ENCODE assay signal across 9 mouse cellular contexts in the genomic region with DNA sequence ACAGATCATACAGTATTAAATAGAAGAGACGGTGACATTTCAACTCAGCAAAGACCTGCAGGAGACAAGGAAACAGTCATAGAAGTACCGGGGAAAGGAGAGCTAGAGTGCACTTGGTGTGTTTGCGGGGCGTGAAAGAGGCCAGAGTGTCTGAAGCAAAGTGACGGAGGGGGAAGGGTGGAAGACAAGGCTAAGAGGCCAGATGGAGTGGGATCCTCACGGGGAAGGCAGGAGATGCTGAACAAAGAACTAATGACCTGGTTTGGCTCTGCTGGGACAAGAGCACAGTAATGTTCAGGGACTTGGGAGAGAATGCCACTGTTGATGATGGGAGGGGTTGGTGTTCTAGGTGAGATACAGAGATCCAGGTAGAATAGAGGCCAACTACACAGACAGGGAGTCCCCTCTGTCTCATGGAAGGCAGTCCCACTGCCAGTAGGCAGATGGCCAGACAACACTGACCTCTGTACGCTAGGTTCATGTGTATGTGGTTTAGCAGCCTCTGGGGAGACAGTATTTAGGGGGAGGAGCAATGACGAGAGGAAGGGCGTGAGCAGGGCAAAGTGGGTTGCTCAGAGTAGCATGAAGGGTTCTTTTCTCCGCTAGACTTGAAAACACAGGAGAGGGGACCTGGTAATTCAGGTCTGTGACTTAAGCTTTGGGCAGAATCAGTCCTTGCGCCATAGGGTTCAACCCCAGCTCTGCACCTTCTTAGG. TPM values are rescaled to one million over a fixed set of nuclear protein-coding genes. Genes with fewer than 3 reads are reported as not detected.
A peak's percentile ranks its signal among the peaks of the same experiment; 100 is the strongest.
DNase-seq lines count a peak whose midpoint lies in the region; ATAC-seq and TF ChIP-seq lines count a peak whose summit lies in the region.
"Had no signal": no experiment of that assay in that cellular context is flagged by ENCODE, and none has a peak within 500 bp of the region (broad histone marks: within the 10 kb centered on the region; RNA-seq: fewer than 3 reads in every experiment).

No protein-coding gene starts in this region.

- no peaks in the 10 kb centered on the region for H3K9me3 ChIP-seq in embryonic facial prominence, embryonic 10.5 days
- H3K9me3 ChIP-seq in liver, embryonic 13.5 days (replicated peaks) = no peaks in the 10 kb centered on the region
- no peaks in the 10 kb centered on the region for H3K9me3 ChIP-seq in neural tube, embryonic 15.5 days (replicated peaks)

- WGBS in kidney, adult 2 months = 68% methylated on average over 11 of the region's 11 CpGs
- WGBS in embryonic facial prominence, embryonic 10.5 days = 60% methylated on average over 11 of the region's 11 CpGs
- 56% methylated on average over 11 of the region's 11 CpGs for WGBS in liver, embryonic 13.5 days (ENCODE audit: insufficient replicate concordance)
- WGBS in neural tube, embryonic 15.5 days = 71% methylated on average over 11 of the region's 11 CpGs

- ATAC-seq in liver, embryonic 13.5 days (ENCODE audit: low read depth) = peak; percentile 51
- ATAC-seq in neural tube, embryonic 15.5 days (ENCODE audit: low FRiP score) = no peak

- peak overlapping the region; percentile 30 for H3K9ac ChIP-seq in liver, embryonic 13.5 days
- H3K9ac ChIP-seq in neural tube, embryonic 15.5 days (replicated peaks) = no peak overlapping the region

- DNase-seq in kidney, adult 2 months = no peak
- DNase-seq in kidney, adult 8-10 months = no peak
- no peak for DNase-seq in embryonic facial prominence, embryonic 10.5 days (ENCODE audit: low spot score)
- DNase-seq in liver, embryonic 13.5 days = no peak
- DNase-seq in gastrocnemius, postnatal 14 days = no peak
- DNase-seq in cerebellum, adult 11 months = no peak
- no peak for DNase-seq in yolk sac, embryonic 10.5 days (ENCODE audit: low spot score)
- DNase-seq: right cerebral cortex, postnatal 25 days had no signal

- peaks cover 3% of the 10 kb centered on the region; the same call in 1 of the 2 replicates for H3K4me1 ChIP-seq in kidney, adult 2 months (ENCODE audit: control insufficient read depth, insufficient read depth, low read length)
- H3K4me1 ChIP-seq in embryonic facial prominence, embryonic 10.5 days = peaks cover 72% of the 10 kb centered on the region
- peaks cover 76% of the 10 kb centered on the region for H3K4me1 ChIP-seq in liver, embryonic 13.5 days (replicated peaks)
- H3K4me1 ChIP-seq in neural tube, embryonic 15.5 days = peaks cover 28% of the 10 kb centered on the region

- intact Hi-C loops in gastrocnemius, postnatal 14 days (cut with DNase I; ENCODE audit: low total_unique reads) = no loop called here

- H3K36me3 ChIP-seq in kidney, adult 2 months (ENCODE audit: control insufficient read depth, insufficient read depth, low read length) = no peaks in the 10 kb centered on the region
- H3K36me3 ChIP-seq in embryonic facial prominence, embryonic 10.5 days (replicated peaks) = no peaks in the 10 kb centered on the region
- peaks cover 16% of the 10 kb centered on the region for H3K36me3 ChIP-seq in liver, embryonic 13.5 days
- H3K36me3 ChIP-seq in neural tube, embryonic 15.5 days = peaks cover 25% of the 10 kb centered on the region

- H3K27me3 ChIP-seq in kidney, adult 2 months (replicated peaks; ENCODE audit: control insufficient read depth, insufficient read depth, low read length) = no peaks in the 10 kb centered on the region
- H3K27me3 ChIP-seq in embryonic facial prominence, embryonic 10.5 days (replicated peaks; ENCODE audit: low read depth, poor library complexity, severe bottlenecking) = no peaks in the 10 kb centered on the region
- H3K27me3 ChIP-seq in liver, embryonic 13.5 days = no peaks in the 10 kb centered on the region
- no peaks in the 10 kb centered on the region for H3K27me3 ChIP-seq in neural tube, embryonic 15.5 days (replicated peaks)

- no peak overlapping the region for H3K4me3 ChIP-seq in kidney, adult 2 months (ENCODE audit: insufficient read depth, low read depth, low read length)
- no peak overlapping the region for H3K4me3 ChIP-seq in embryonic facial prominence, embryonic 10.5 days
- no peak overlapping the region; the same call in 1 of the 2 replicates for H3K4me3 ChIP-seq in liver, embryonic 13.5 days (replicated peaks)
- H3K4me3 ChIP-seq in neural tube, embryonic 15.5 days (replicated peaks) = no peak overlapping the region

- TF ChIP-seq POLR2A in kidney, adult 2 months (IDR thresholded peaks at IDR 0.05; ENCODE audit: low read depth, low read length) = no peak

- H3K27ac ChIP-seq in kidney, adult 2 months (ENCODE audit: insufficient read depth, low read depth, low read length) = 0 out of 2 replicates have a peak overlapping the region, but pooled peaks have one; percentile 14
- H3K27ac ChIP-seq in embryonic facial prominence, embryonic 10.5 days (replicated peaks) = peak overlapping the region; percentile 67
- peak overlapping the region; percentile 78 for H3K27ac ChIP-seq in liver, embryonic 13.5 days
- H3K27ac ChIP-seq in neural tube, embryonic 15.5 days (replicated peaks) = 0 out of 2 replicates have a peak overlapping the region, but pooled peaks have one; percentile 30

- no peak for TF ChIP-seq CTCF in kidney, adult 2 months (conservative IDR thresholded peaks at IDR 0.05; ENCODE audit: insufficient read depth, insufficient read length, low read depth, low read length)

- peak overlapping the region; percentile 49 for H3K4me2 ChIP-seq in liver, embryonic 13.5 days
- no peak overlapping the region for H3K4me2 ChIP-seq in neural tube, embryonic 15.5 days

RNA-seq across cellular contexts. Expression of a gene that starts 23.6 kb away (rescaled TPM):
- polyA plus RNA-seq in kidney, adult 2 months (2012; rRNA removed) = 102 TPM in 2 replicates
- polyA plus RNA-seq in embryonic facial prominence, embryonic 10.5 days (2016; fragmentation: Nextera tagmentation; extraction: Ambion mirVana) = 3.3 TPM in 2 replicates
- polyA plus RNA-seq in liver, embryonic 13.5 days (2015; fragmentation: Nextera tagmentation; extraction: Ambion mirVana) = 4.3 and 5.5 TPM in 2 replicates
- polyA plus RNA-seq in neural tube, embryonic 15.5 days (2015; fragmentation: Nextera tagmentation; extraction: Ambion mirVana) = 9.4 and 12.6 TPM in 2 replicates
- total RNA-seq in gastrocnemius, postnatal 14 days (2021) = 10 to 100 TPM; 11.4 to 14.7 TPM

RNA-seq across cellular contexts. Expression of a gene that starts 25.0 kb away (rescaled TPM):
- 27.0 and 28.6 TPM in 2 replicates for polyA plus RNA-seq in kidney, adult 2 months (2012; rRNA removed)
- 257 and 263 TPM in 2 replicates for polyA plus RNA-seq in embryonic facial prominence, embryonic 10.5 days (2016; fragmentation: Nextera tagmentation; extraction: Ambion mirVana)
- polyA plus RNA-seq in liver, embryonic 13.5 days (2015; fragmentation: Nextera tagmentation; extraction: Ambion mirVana) = 129 and 138 TPM in 2 replicates
- 63.1 and 82.7 TPM in 2 replicates for polyA plus RNA-seq in neural tube, embryonic 15.5 days (2015; fragmentation: Nextera tagmentation; extraction: Ambion mirVana)
- 10 to 100 TPM; 58.7 to 62.8 TPM for total RNA-seq in gastrocnemius, postnatal 14 days (2021)

RNA-seq across cellular contexts. Expression of a gene that starts 30.8 kb away (rescaled TPM):
- 24.3 and 29.3 TPM in 2 replicates for polyA plus RNA-seq in kidney, adult 2 months (2012; rRNA removed)
- polyA plus RNA-seq in embryonic facial prominence, embryonic 10.5 days (2016; fragmentation: Nextera tagmentation; extraction: Ambion mirVana) = 0.10 TPM in 1 of 2 replicates, not detected in the other
- polyA plus RNA-seq in liver, embryonic 13.5 days (2015; fragmentation: Nextera tagmentation; extraction: Ambion mirVana) = not detected in 2 replicates
- 1.2 TPM in 1 of 2 replicates, not detected in the other for polyA plus RNA-seq in neural tube, embryonic 15.5 days (2015; fragmentation: Nextera tagmentation; extraction: Ambion mirVana)
- under 1 TPM; 0.18 to 0.38 TPM for total RNA-seq in gastrocnemius, postnatal 14 days (2021)

RNA-seq across cellular contexts. Expression of a gene that starts 54.6 kb away (rescaled TPM):
- 20.3 and 22.1 TPM in 2 replicates for polyA plus RNA-seq in kidney, adult 2 months (2012; rRNA removed)
- 16.4 and 16.6 TPM in 2 replicates for polyA plus RNA-seq in embryonic facial prominence, embryonic 10.5 days (2016; fragmentation: Nextera tagmentation; extraction: Ambion mirVana)
- 5.4 and 5.5 TPM in 2 replicates for polyA plus RNA-seq in liver, embryonic 13.5 days (2015; fragmentation: Nextera tagmentation; extraction: Ambion mirVana)
- polyA plus RNA-seq in neural tube, embryonic 15.5 days (2015; fragmentation: Nextera tagmentation; extraction: Ambion mirVana) = 10.2 and 16.1 TPM in 2 replicates
- total RNA-seq in gastrocnemius, postnatal 14 days (2021) = 100 to 1,000 TPM; 160 to 162 TPM

Comparison
In these comparisons a context has a peak if more than half of its experiments do, and no peak if none do; other contexts are left out.
1. H3K27ac ChIP-seq: peak in every context shown above with its lines; median percentile 78 in liver, embryonic 13.5 days; 67 in embryonic facial prominence, embryonic 10.5 days; 30 in neural tube, embryonic 15.5 days; 14 in kidney, adult 2 months.
2. RNA of a gene that starts 30.8 kb away (polyA plus RNA-seq): 24.3 to 29.3 TPM in kidney, adult 2 months; 0.10 TPM in embryonic facial prominence, embryonic 10.5 days, not detected in liver, embryonic 13.5 days and 1.2 TPM in neural tube, embryonic 15.5 days; every median in the first group is over 10 times any median in the second.